Mouse (Mus musculus): ENCODE data around the gene Sirpa. TPM values are rescaled to one million over a fixed set of nuclear protein-coding genes. Genes with fewer than 3 reads are reported as not detected.

Gene Sirpa
- polyA plus RNA-seq, 1 experiment, result 3.1 TPM

DNA sequence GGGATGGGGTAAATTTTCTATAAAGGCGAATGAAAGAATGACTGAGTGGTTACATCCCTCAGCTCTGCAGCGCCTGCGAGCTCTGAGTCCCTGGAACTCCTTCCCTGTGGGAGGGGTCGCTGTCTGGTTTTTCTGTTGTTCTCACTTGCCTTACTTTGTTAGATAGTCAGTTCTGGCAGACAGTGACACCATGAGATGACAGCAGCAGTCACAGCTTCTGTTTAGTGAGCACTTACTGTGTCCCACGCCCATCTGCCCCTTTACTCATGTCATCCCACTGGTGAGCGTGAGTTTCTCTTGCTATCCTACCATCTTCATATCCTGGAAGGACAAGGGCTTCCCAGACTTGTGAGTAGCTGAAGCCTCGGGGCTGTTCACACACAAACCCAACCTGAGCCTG, 31.1 kb downstream of the Sirpa start:
- H3K27ac ChIP-seq (ENCODE audit: control insufficient read depth, insufficient read depth, low read depth, low read length), result no peak overlapping the region
- H3K4me1 ChIP-seq (ENCODE audit: control insufficient read depth, insufficient read depth, low read length), result no peaks in the 10 kb centered on the region
- TF ChIP-seq CTCF (IDR thresholded peaks at IDR 0.05; ENCODE audit: control insufficient read depth, insufficient read depth, insufficient replicate concordance, low read depth, low read length), result no peak
- no peak for TF ChIP-seq POLR2A (IDR thresholded peaks at IDR 0.05; ENCODE audit: control insufficient read depth, low read depth, low read length)
- H3K36me3 ChIP-seq (ENCODE audit: control insufficient read depth, insufficient read depth, low read length), result no peaks in the 10 kb centered on the region
- H3K27me3 ChIP-seq (ENCODE audit: control insufficient read depth, insufficient read depth, low read length), result no peaks in the 10 kb centered on the region
- no peak overlapping the region for H3K4me3 ChIP-seq (ENCODE audit: control insufficient read depth, low read depth, low read length)

DNA sequence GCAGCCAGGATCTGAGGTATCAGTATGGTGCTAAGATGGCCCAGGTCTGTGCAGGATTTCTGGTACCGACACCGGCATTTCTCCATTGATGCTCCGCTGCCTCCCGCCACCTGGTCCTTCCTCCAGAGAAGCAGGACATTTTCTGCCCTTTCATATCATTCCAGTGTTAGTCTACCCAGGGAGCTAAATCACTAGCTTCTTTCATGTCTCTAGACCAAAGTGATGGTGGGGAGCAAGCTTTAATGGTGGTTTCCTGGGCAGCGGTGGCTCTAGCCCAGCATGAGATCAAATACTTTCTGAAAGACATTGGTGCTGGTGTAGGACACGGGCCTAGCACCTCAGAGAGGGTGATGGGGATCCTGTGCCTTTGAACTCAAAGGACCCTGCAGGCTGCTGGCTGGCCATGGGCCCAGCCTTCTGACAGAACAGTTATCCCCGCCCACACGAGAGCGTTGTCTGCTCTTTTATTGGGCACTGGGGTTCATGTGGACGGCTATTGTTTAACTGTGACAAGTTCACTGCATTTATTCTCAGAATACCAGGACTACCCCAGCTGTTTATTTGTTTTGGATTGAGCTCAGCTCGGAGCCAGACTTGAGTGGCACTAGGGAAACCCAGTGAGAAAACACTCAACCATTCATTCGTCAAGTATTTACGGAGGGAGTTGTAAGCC, 31.7 kb downstream of the Sirpa start:
- Histone ChIP-seq H3K4me3 (ENCODE audit: control insufficient read depth, low read depth, low read length) (no peak overlapping the region), H3K27ac (ENCODE audit: control insufficient read depth, insufficient read depth, low read depth, low read length) (no peak overlapping the region), H3K4me1 (ENCODE audit: control insufficient read depth, insufficient read depth, low read length) (no peaks in the 10 kb centered on the region), H3K36me3 (ENCODE audit: control insufficient read depth, insufficient read depth, low read length) (no peaks in the 10 kb centered on the region), H3K27me3 (ENCODE audit: control insufficient read depth, insufficient read depth, low read length) (no peaks in the 10 kb centered on the region)
- TF ChIP-seq CTCF (IDR thresholded peaks at IDR 0.05; ENCODE audit: control insufficient read depth, insufficient read depth, insufficient replicate concordance, low read depth, low read length) (no peak), POLR2A (IDR thresholded peaks at IDR 0.05; ENCODE audit: control insufficient read depth, low read depth, low read length) (no peak)

- Histone ChIP-seq H3K27me3 (ENCODE audit: control insufficient read depth, insufficient read depth, low read length) (no peaks in the 10 kb centered on the region), H3K4me3 (ENCODE audit: control insufficient read depth, low read depth, low read length) (no peak overlapping the region), H3K36me3 (ENCODE audit: control insufficient read depth, insufficient read depth, low read length) (no peaks in the 10 kb centered on the region), H3K27ac (ENCODE audit: control insufficient read depth, insufficient read depth, low read depth, low read length) (no peak overlapping the region), H3K4me1 (ENCODE audit: control insufficient read depth, insufficient read depth, low read length) (no peaks in the 10 kb centered on the region)
- TF ChIP-seq CTCF (IDR thresholded peaks at IDR 0.05; ENCODE audit: control insufficient read depth, insufficient read depth, insufficient replicate concordance, low read depth, low read length) (no peak), POLR2A (IDR thresholded peaks at IDR 0.05; ENCODE audit: control insufficient read depth, low read depth, low read length) (no peak)
These were observed 32.3 kb downstream of the Sirpa start for GRCm38 (mm10) chr2:129624956-129625355.

GRCm38 (mm10) chr2:129625845-129626244, 33.2 kb downstream of the Sirpa start:
- no peaks in the 10 kb centered on the region for H3K36me3 ChIP-seq (ENCODE audit: control insufficient read depth, insufficient read depth, low read length)
- no peaks in the 10 kb centered on the region for H3K27me3 ChIP-seq (ENCODE audit: control insufficient read depth, insufficient read depth, low read length)
- H3K4me1 ChIP-seq (ENCODE audit: control insufficient read depth, insufficient read depth, low read length), result no peaks in the 10 kb centered on the region
- H3K27ac ChIP-seq (ENCODE audit: control insufficient read depth, insufficient read depth, low read depth, low read length), result no peak overlapping the region
- H3K4me3 ChIP-seq (ENCODE audit: control insufficient read depth, low read depth, low read length), result no peak overlapping the region
- TF ChIP-seq CTCF (IDR thresholded peaks at IDR 0.05; ENCODE audit: control insufficient read depth, insufficient read depth, insufficient replicate concordance, low read depth, low read length), result no peak

- Histone ChIP-seq H3K36me3 (ENCODE audit: control insufficient read depth, insufficient read depth, low read length) (no peaks in the 10 kb centered on the region), H3K4me1 (ENCODE audit: control insufficient read depth, insufficient read depth, low read length) (no peaks in the 10 kb centered on the region), H3K27ac (ENCODE audit: control insufficient read depth, insufficient read depth, low read depth, low read length) (no peak overlapping the region), H3K27me3 (ENCODE audit: control insufficient read depth, insufficient read depth, low read length) (no peaks in the 10 kb centered on the region), H3K4me3 (ENCODE audit: control insufficient read depth, low read depth, low read length) (no peak overlapping the region)
- no peak for TF ChIP-seq POLR2A (IDR thresholded peaks at IDR 0.05; ENCODE audit: control insufficient read depth, low read depth, low read length)
- TF ChIP-seq CTCF (IDR thresholded peaks at IDR 0.05; ENCODE audit: control insufficient read depth, insufficient read depth, insufficient replicate concordance, low read depth, low read length), result no peak
These were observed 34.0 kb downstream of the Sirpa start for GRCm38 (mm10) chr2:129626621-129627061.

GRCm38 (mm10) chr2:129627133-129627532, 34.5 kb downstream of the Sirpa start:
- no peaks in the 10 kb centered on the region for H3K36me3 ChIP-seq (ENCODE audit: control insufficient read depth, insufficient read depth, low read length)
- no peak overlapping the region for H3K27ac ChIP-seq (ENCODE audit: control insufficient read depth, insufficient read depth, low read depth, low read length)
- no peaks in the 10 kb centered on the region for H3K4me1 ChIP-seq (ENCODE audit: control insufficient read depth, insufficient read depth, low read length)
- no peak overlapping the region for H3K4me3 ChIP-seq (ENCODE audit: control insufficient read depth, low read depth, low read length)
- H3K27me3 ChIP-seq (ENCODE audit: control insufficient read depth, insufficient read depth, low read length), result no peaks in the 10 kb centered on the region
- TF ChIP-seq POLR2A (IDR thresholded peaks at IDR 0.05; ENCODE audit: control insufficient read depth, low read depth, low read length), result no peak
- TF ChIP-seq CTCF (IDR thresholded peaks at IDR 0.05; ENCODE audit: control insufficient read depth, insufficient read depth, insufficient replicate concordance, low read depth, low read length), result no peak

GRCm38 (mm10) chr2:129627811-129628210, 35.2 kb downstream of the Sirpa start:
- H3K27ac ChIP-seq (ENCODE audit: control insufficient read depth, insufficient read depth, low read depth, low read length), result no peak overlapping the region
- H3K4me1 ChIP-seq (ENCODE audit: control insufficient read depth, insufficient read depth, low read length), result no peaks in the 10 kb centered on the region
- no peaks in the 10 kb centered on the region for H3K27me3 ChIP-seq (ENCODE audit: control insufficient read depth, insufficient read depth, low read length)
- no peaks in the 10 kb centered on the region for H3K36me3 ChIP-seq (ENCODE audit: control insufficient read depth, insufficient read depth, low read length)
- H3K4me3 ChIP-seq (ENCODE audit: control insufficient read depth, low read depth, low read length), result no peak overlapping the region
- TF ChIP-seq POLR2A (IDR thresholded peaks at IDR 0.05; ENCODE audit: control insufficient read depth, low read depth, low read length) (no peak), CTCF (IDR thresholded peaks at IDR 0.05; ENCODE audit: control insufficient read depth, insufficient read depth, insufficient replicate concordance, low read depth, low read length) (no peak)
